Mouse (Mus musculus) embryonic facial prominence, embryonic 11.5 days (tissue): Measurements from ENCODE around the gene Klhl8. TPM values are rescaled to one million over a fixed set of nuclear protein-coding genes. Genes with fewer than 3 reads are reported as not detected.

Experiments used
- ATAC-seq: fragments of 200-750 bp; cut with Nextera tagmentation; replicated peaks from 2 replicates; pipeline ENCODE4 v1.8.0; 2017; ENCODE audit warnings: low read depth; ENCODE audit not compliant: insufficient number of reproducible peaks, low FRiP score, low TSS enrichment
- DNase-seq: peaks from one replicate; pipeline ENCODE4 v3.0.0-alpha.2; 2015; ENCODE audit warnings: low spot score
- H3K27ac ChIP-seq: fragments of 300-500 bp; sonication (generic); replicated peaks from 2 replicates; pipeline ENCODE4 v1.5.1; 2014; ENCODE audit warnings: mild to moderate bottlenecking, low read depth, low read length, control low read depth
- H3K27me3 ChIP-seq: fragments of 300-500 bp; sonication (generic); 2 replicates; pipeline ENCODE4 v1.6.1; 2014; ENCODE audit warnings: mild to moderate bottlenecking, low read length, moderate library complexity, mixed read lengths; ENCODE audit not compliant: control insufficient read depth, insufficient read depth
- H3K36me3 ChIP-seq: fragments of 300-500 bp; sonication (generic); replicated peaks from 2 replicates; pipeline ENCODE4 v1.6.1; 2014; ENCODE audit warnings: low read depth, mild to moderate bottlenecking, low read length, moderate library complexity, mixed read lengths; ENCODE audit not compliant: control insufficient read depth, insufficient read depth
- H3K4me1 ChIP-seq: fragments of 300-500 bp; sonication (generic); 2 replicates; pipeline ENCODE4 v1.6.1; 2014; ENCODE audit warnings: low read length, mixed read lengths; ENCODE audit not compliant: control insufficient read depth, insufficient read depth
- H3K4me2 ChIP-seq: fragments of 300-500 bp; sonication (generic); 2 replicates; pipeline ENCODE4 v1.6.1; 2014; ENCODE audit warnings: low read depth, mild to moderate bottlenecking, control low read depth, low read length, moderate library complexity
- H3K4me3 ChIP-seq: fragments of 300-500 bp; sonication (generic); 2 replicates; pipeline ENCODE4 v1.5.1; 2014; ENCODE audit warnings: low read depth, low read length, control low read depth
- H3K9ac ChIP-seq: fragments of 300-500 bp; sonication (generic); replicated peaks from 2 replicates; pipeline ENCODE4 v1.6.1; 2014; ENCODE audit warnings: mild to moderate bottlenecking, control low read depth, low read length
- H3K9me3 ChIP-seq: fragments of 300-500 bp; sonication (generic); replicated peaks from 2 replicates; pipeline ENCODE4 v1.6.1; 2016; ENCODE audit warnings: mild to moderate bottlenecking, low read length, inconsistent platforms, mixed read lengths; ENCODE audit not compliant: control insufficient read depth
- WGBS: fragments of 180-500 bp; shearing (Covaris S2); extraction: QIAGEN DNeasy Blood & Tissue Kit; methylation state at CpG from one replicate; pipeline ENCODE4 v1.1.7; 2014; 5-methylcytosine and 5-hydroxymethylcytosine counted together
- polyA plus RNA-seq: library from polyadenylated mRNA; unstranded; fragments of >200 nt; fragmentation: Nextera tagmentation; extraction: Ambion mirVana; gene quantifications from 2 replicates; pipeline ENCODE4 v1.2.1, GENCODE M21; 2014

Gene Klhl8
- polyA plus RNA-seq, 1 experiment from 2014 or later = 14.4 TPM

- Histone ChIP-seq H3K36me3 (no peaks in the 10 kb centered on the region), H3K9me3 (no peaks in the 10 kb centered on the region), H3K27ac (no peak overlapping the region), H3K27me3 (no peaks in the 10 kb centered on the region), H3K4me2 (no peak overlapping the region), H3K4me1 (no peaks in the 10 kb centered on the region), H3K4me3 (no peak overlapping the region), H3K9ac (no peak overlapping the region)
- ATAC-seq = no peak
- DNase-seq = peak; percentile 36
- WGBS = 53% methylated on average over 15 of the region's 15 CpGs
Measured at GRCm38 (mm10) chr5:103889766-103890165, 21.3 kb downstream of the Klhl8 start.

- no peak for ATAC-seq
Measured at GRCm38 (mm10) chr5:103863759-103864158, 47.3 kb downstream of the Klhl8 start.

GRCm38 (mm10) chr5:103860622-103861021, 50.4 kb downstream of the Klhl8 start:
- H3K36me3 ChIP-seq = no peaks in the 10 kb centered on the region
- H3K27me3 ChIP-seq = no peaks in the 10 kb centered on the region
- no peak for DNase-seq
- no peak for ATAC-seq
- no peaks in the 10 kb centered on the region for H3K4me1 ChIP-seq
- no peaks in the 10 kb centered on the region for H3K9me3 ChIP-seq
- no peak overlapping the region for H3K27ac ChIP-seq
- WGBS = 91% methylated on average over 11 of the region's 11 CpGs
- H3K4me3 ChIP-seq = no peak overlapping the region
- H3K9ac ChIP-seq = no peak overlapping the region
- H3K4me2 ChIP-seq = no peak overlapping the region

More at GRCm38 (mm10) chr5:103863759-103864158, 47.3 kb downstream of the Klhl8 start:
- no peaks in the 10 kb centered on the region for H3K9me3 ChIP-seq
- WGBS = 94% methylated on average over 4 of the region's 4 CpGs
- DNase-seq = no peak
- H3K4me1 ChIP-seq = no peaks in the 10 kb centered on the region
- H3K27ac ChIP-seq = no peak overlapping the region
- no peak overlapping the region for H3K9ac ChIP-seq
- H3K4me3 ChIP-seq = no peak overlapping the region
- no peaks in the 10 kb centered on the region for H3K36me3 ChIP-seq
- no peak overlapping the region for H3K4me2 ChIP-seq
- H3K27me3 ChIP-seq = no peaks in the 10 kb centered on the region

GRCm38 (mm10) chr5:103857151-103857550, 53.9 kb downstream of the Klhl8 start:
- no peak overlapping the region for H3K27ac ChIP-seq
- 81% methylated on average over 2 of the region's 2 CpGs for WGBS

GRCm38 (mm10) chr5:103856286-103857009, 54.6 kb downstream of the Klhl8 start:
- WGBS = 54% methylated on average over 5 of the region's 5 CpGs
- no peaks in the 10 kb centered on the region for H3K9me3 ChIP-seq
- no peaks in the 10 kb centered on the region for H3K4me1 ChIP-seq
- H3K4me3 ChIP-seq = no peak overlapping the region
- H3K27me3 ChIP-seq = no peaks in the 10 kb centered on the region
- DNase-seq = peak; percentile 89
- no peak overlapping the region for H3K9ac ChIP-seq
- H3K36me3 ChIP-seq = no peaks in the 10 kb centered on the region
- no peak for ATAC-seq
- no peak overlapping the region for H3K4me2 ChIP-seq
- H3K27ac ChIP-seq = no peak overlapping the region

More at GRCm38 (mm10) chr5:103857151-103857550, 53.9 kb downstream of the Klhl8 start:
- DNase-seq = no peak
- Histone ChIP-seq H3K27me3 (no peaks in the 10 kb centered on the region), H3K36me3 (no peaks in the 10 kb centered on the region), H3K4me3 (no peak overlapping the region), H3K4me2 (no peak overlapping the region), H3K9ac (no peak overlapping the region), H3K4me1 (no peaks in the 10 kb centered on the region), H3K9me3 (no peaks in the 10 kb centered on the region)
- ATAC-seq = no peak

GRCm38 (mm10) chr5:103855483-103856211, 55.4 kb downstream of the Klhl8 start:
- ATAC-seq = peak; percentile 35
- H3K36me3 ChIP-seq = no peaks in the 10 kb centered on the region
- H3K4me1 ChIP-seq = no peaks in the 10 kb centered on the region
- H3K27ac ChIP-seq = no peak overlapping the region
- no peaks in the 10 kb centered on the region for H3K27me3 ChIP-seq
- H3K9me3 ChIP-seq = no peaks in the 10 kb centered on the region
- WGBS = 80% methylated on average over 14 of the region's 14 CpGs
- DNase-seq = no peak
- no peak overlapping the region for H3K9ac ChIP-seq
- H3K4me3 ChIP-seq = no peak overlapping the region
- no peak overlapping the region for H3K4me2 ChIP-seq

GRCm38 (mm10) chr5:103854807-103855194, 56.3 kb downstream of the Klhl8 start:
- WGBS = 82% methylated on average over 5 of the region's 5 CpGs
- no peaks in the 10 kb centered on the region for H3K36me3 ChIP-seq
- H3K4me3 ChIP-seq = no peak overlapping the region
- H3K9me3 ChIP-seq = no peaks in the 10 kb centered on the region
- no peak overlapping the region for H3K4me2 ChIP-seq
- H3K4me1 ChIP-seq = no peaks in the 10 kb centered on the region
- H3K27me3 ChIP-seq = no peaks in the 10 kb centered on the region
- no peak overlapping the region for H3K27ac ChIP-seq
- no peak overlapping the region for H3K9ac ChIP-seq
- ATAC-seq = no peak
- no peak for DNase-seq
